In the genomic region with DNA sequence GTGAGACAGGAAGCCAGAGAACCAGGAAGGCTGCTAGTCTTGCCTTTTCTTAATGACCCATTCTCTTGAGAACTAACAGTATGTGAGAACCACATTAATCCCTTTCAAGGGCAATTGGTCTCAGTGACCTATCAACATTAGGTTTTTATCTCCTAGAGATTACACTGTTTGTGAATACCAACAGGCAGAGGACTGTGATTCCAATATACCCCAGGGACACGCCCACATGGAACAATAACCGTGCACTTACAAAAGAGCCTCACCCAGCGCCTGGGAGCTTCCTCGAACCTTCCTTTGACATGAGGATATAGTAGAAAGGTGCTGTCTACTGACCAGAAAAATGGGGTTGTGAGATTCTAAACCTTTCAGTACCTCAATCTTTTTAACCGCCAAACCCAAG, we compare ENCODE assay signal across 34 mouse cellular contexts.
"Had no signal": no experiment of that assay in that cellular context is flagged by ENCODE, and none has a peak within 500 bp of the region (broad histone marks: within the 10 kb centered on the region; RNA-seq: fewer than 3 reads in every experiment).

No protein-coding gene starts in this region.

- H3K27me3 ChIP-seq: heart, embryonic 12.5 days; heart, embryonic 13.5 days; heart, embryonic 15.5 days; hindbrain, embryonic 12.5 days; hindbrain, embryonic 15.5 days; intestine, embryonic 15.5 days; kidney, embryonic 15.5 days had no signal

- H3K4me3 ChIP-seq: heart, embryonic 10.5 days; heart, embryonic 12.5 days; heart, embryonic 13.5 days; heart, embryonic 15.5 days; hindbrain, embryonic 10.5 days; hindbrain, embryonic 12.5 days; hindbrain, embryonic 13.5 days; hindbrain, embryonic 15.5 days; intestine, embryonic 15.5 days; kidney, embryonic 15.5 days; layer of hippocampus, adult 2 months; left cerebral cortex, adult 2 months had no signal

- H3K4me1 ChIP-seq: heart, embryonic 12.5 days; heart, embryonic 13.5 days; heart, embryonic 15.5 days; hindbrain, embryonic 10.5 days; hindbrain, embryonic 12.5 days; hindbrain, embryonic 13.5 days; hindbrain, embryonic 15.5 days; intestine, embryonic 15.5 days; kidney, embryonic 15.5 days had no signal

- DNase-seq: heart, postnatal 10 days; heart, postnatal 14 days; heart, postnatal 36 days; kidney, adult 11 months; kidney, adult 18-20 months; kidney, adult 2 months; kidney, adult 8-10 months; kidney, adult 9 months; kidney, postnatal 10 days; kidney, postnatal 14 days; kidney, postnatal 25 days; kidney, postnatal 36 days; kidney, postnatal 4 days; layer of hippocampus, adult 9-11 months; layer of hippocampus, postnatal 36 days had no signal

- ATAC-seq: hindbrain, embryonic 16.5 days; hindbrain, postnatal 0 days; inflammation-experienced regulatory T-cells, adult 6 months; intestine, embryonic 15.5 days; intestine, embryonic 16.5 days; intestine, postnatal 0 days had no signal

- H3K36me3 ChIP-seq: heart, embryonic 10.5 days; heart, embryonic 12.5 days; heart, embryonic 13.5 days; heart, embryonic 15.5 days; hindbrain, embryonic 10.5 days; hindbrain, embryonic 12.5 days; hindbrain, embryonic 13.5 days; hindbrain, embryonic 15.5 days; intestine, embryonic 15.5 days; kidney, embryonic 15.5 days had no signal

- H3K27ac ChIP-seq: heart, embryonic 10.5 days; heart, embryonic 13.5 days; heart, embryonic 15.5 days; hindbrain, embryonic 10.5 days; hindbrain, embryonic 12.5 days; hindbrain, embryonic 13.5 days; hindbrain, embryonic 14.5 days; hindbrain, embryonic 15.5 days; hindbrain, postnatal 0 days; intestine, embryonic 15.5 days; kidney, embryonic 15.5 days; kidney, postnatal 0 days; layer of hippocampus, adult 2 months; left cerebral cortex, adult 2 months had no signal

- H3K9me3 ChIP-seq: heart, embryonic 10.5 days; heart, embryonic 12.5 days; heart, embryonic 13.5 days; heart, embryonic 15.5 days; hindbrain, embryonic 10.5 days; hindbrain, embryonic 12.5 days; hindbrain, embryonic 13.5 days; hindbrain, embryonic 15.5 days; intestine, embryonic 15.5 days; kidney, embryonic 15.5 days had no signal
